Mouse (Mus musculus) MEL (cell line): ENCODE data around the gene Shisa8. TPM values are rescaled to one million over a fixed set of nuclear protein-coding genes. Genes with fewer than 3 reads are reported as not detected.
A peak's percentile ranks its signal among the peaks of the same experiment; 100 is the strongest.

Experiments used
- DNase-seq: peaks from one replicate; pipeline ENCODE4 v3.0.0; 2011; ENCODE audit warnings: low read depth, low spot score
- H3K27ac ChIP-seq: 2 replicates; pipeline ENCODE4 v1.5.1; 2012; ENCODE audit warnings: low read depth, mild to moderate bottlenecking, control low read depth, low read length, moderate library complexity; ENCODE audit not compliant: control insufficient read depth
- H3K27me3 ChIP-seq, 2 experiments: fragments of 150-350 bp in 1 of 2; sonication (generic) in 1 of 2; 2 replicates each; pipeline ENCODE4 v1.6.1; 2012; ENCODE audit warnings: low read length in 2 of 2, mild to moderate bottlenecking in 2 of 2, improper control_type of control experiment in 1 of 2, moderate library complexity in 1 of 2; ENCODE audit not compliant: insufficient read depth in 2 of 2, control insufficient read depth in 1 of 2
- H3K36me3 ChIP-seq, 2 experiments: 2 replicates each; pipeline ENCODE4 v1.6.1; 2012 to 2014; ENCODE audit warnings: low read length in 2 of 2, improper control_type of control experiment in 1 of 2, inconsistent platforms in 1 of 2, mild to moderate bottlenecking in 1 of 2; ENCODE audit not compliant: insufficient read depth in 2 of 2, control insufficient read depth in 1 of 2
- H3K4me1 ChIP-seq, 2 experiments: fragments of 150-350 bp in 1 of 2; sonication (generic) in 1 of 2; 2 replicates each; pipeline ENCODE4 v1.6.1; 2012; ENCODE audit warnings: low read length in 2 of 2, improper control_type of control experiment in 1 of 2, mild to moderate bottlenecking in 1 of 2; ENCODE audit not compliant: insufficient read depth in 2 of 2, control insufficient read depth in 1 of 2
- H3K4me3 ChIP-seq, 2 experiments: fragments of 150-350 bp in 1 of 2; sonication (generic) in 1 of 2; 2 replicates each; pipeline ENCODE4 v1.5.1; 2012; ENCODE audit warnings: low read depth in 2 of 2, low read length in 2 of 2, mild to moderate bottlenecking in 2 of 2, moderate library complexity in 2 of 2, control low read depth in 1 of 2, improper control_type of control experiment in 1 of 2; ENCODE audit not compliant: control insufficient read depth in 1 of 2, insufficient read depth in 1 of 2
- H3K79me2 ChIP-seq: 2 replicates; pipeline ENCODE4 v1.6.1; 2012; ENCODE audit warnings: mild to moderate bottlenecking, low read length, moderate library complexity; ENCODE audit not compliant: control insufficient read depth, poor library complexity, insufficient read depth
- H3K9ac ChIP-seq: 2 replicates; pipeline ENCODE4 v1.6.1; 2012; ENCODE audit warnings: low read depth, mild to moderate bottlenecking, control low read depth, low read length, moderate library complexity; ENCODE audit not compliant: control insufficient read depth, poor library complexity, severe bottlenecking
- H3K9me3 ChIP-seq: fragments of 150-350 bp; sonication (generic); replicated peaks from 2 replicates; pipeline ENCODE4 v1.6.1; 2012; ENCODE audit warnings: mild to moderate bottlenecking, low read length, improper control_type of control experiment, moderate library complexity; ENCODE audit not compliant: insufficient read depth
- CHD1 ChIP-seq: IDR thresholded peaks from 2 replicates; pipeline ENCODE4 v1.6.1; 2012; ENCODE audit warnings: low read depth, mild to moderate bottlenecking, inconsistent platforms, low read length, improper control_type of control experiment
- CHD2 ChIP-seq: IDR thresholded peaks from 2 replicates; pipeline ENCODE4 v1.6.1; 2011; ENCODE audit warnings: low read length, improper control_type of control experiment
- CTCF ChIP-seq, 3 experiments: IDR thresholded peaks in 2 of 3; conservative IDR thresholded peaks in 1 of 3; 2 replicates each; pipeline ENCODE4 v1.5.1; 2011 to 2012; ENCODE audit warnings: low read length in 3 of 3, low read depth in 2 of 3, mild to moderate bottlenecking in 2 of 3, improper control_type of control experiment in 1 of 3, inconsistent platforms in 1 of 3, mixed read lengths in 1 of 3, moderate library complexity in 1 of 3; ENCODE audit not compliant: control insufficient read depth in 1 of 3, insufficient read depth in 1 of 3, poor library complexity in 1 of 3, severe bottlenecking in 1 of 3
- E2F4 ChIP-seq: IDR thresholded peaks from 2 replicates; pipeline ENCODE4 v1.6.1; 2011; ENCODE audit warnings: low read depth, low read length, improper control_type of control experiment, borderline replicate concordance
- JUND ChIP-seq: IDR thresholded peaks from 2 replicates; pipeline ENCODE4 v1.6.1; 2011; ENCODE audit warnings: low read depth, mild to moderate bottlenecking, improper control_type of control experiment, low read length
- MEF2A ChIP-seq: IDR thresholded peaks from 2 replicates; pipeline ENCODE4 v1.6.1; 2014; ENCODE audit warnings: low read depth, mild to moderate bottlenecking, inconsistent platforms, low read length, improper control_type of control experiment; ENCODE audit not compliant: poor library complexity, insufficient replicate concordance, severe bottlenecking; ENCODE audit errors: extremely low read depth
- MXI1 ChIP-seq: IDR thresholded peaks from 2 replicates; pipeline ENCODE4 v1.6.1; 2011; ENCODE audit warnings: mild to moderate bottlenecking, low read depth, low read length, improper control_type of control experiment
- MYC ChIP-seq: IDR thresholded peaks from 2 replicates; pipeline ENCODE4 v1.6.1; 2011; ENCODE audit warnings: low read depth, mild to moderate bottlenecking, low read length, improper control_type of control experiment, moderate library complexity
- NRF1 ChIP-seq: IDR thresholded peaks from 2 replicates; pipeline ENCODE4 v1.6.1; 2014; ENCODE audit warnings: low read depth, mild to moderate bottlenecking, inconsistent platforms, low read length, improper control_type of control experiment, moderate library complexity; ENCODE audit not compliant: poor library complexity, insufficient read depth, severe bottlenecking
- POLR2A ChIP-seq, 2 experiments: IDR thresholded peaks; 2 replicates each; pipeline ENCODE4 v1.6.1; 2011 to 2012; ENCODE audit warnings: low read length in 2 of 2, mild to moderate bottlenecking in 2 of 2, control low read depth in 1 of 2, improper control_type of control experiment in 1 of 2, low read depth in 1 of 2, moderate library complexity in 1 of 2; ENCODE audit not compliant: control insufficient read depth in 1 of 2, insufficient read depth in 1 of 2, poor library complexity in 1 of 2
- RCOR1 ChIP-seq: IDR thresholded peaks from 2 replicates; pipeline ENCODE4 v1.6.1; 2012; ENCODE audit warnings: low read depth, mild to moderate bottlenecking, inconsistent platforms, low read length, improper control_type of control experiment
- TAL1 ChIP-seq: IDR thresholded peaks from 2 replicates; pipeline ENCODE4 v1.6.1; 2012; ENCODE audit warnings: mild to moderate bottlenecking, inconsistent platforms, low read length, moderate library complexity, mixed read lengths
- TBP ChIP-seq: IDR thresholded peaks from 2 replicates; pipeline ENCODE4 v1.8.0; 2011; ENCODE audit warnings: low read depth, low read length, improper control_type of control experiment
- TCF12 ChIP-seq: IDR thresholded peaks from 2 replicates; pipeline ENCODE4 v1.6.1; 2014; ENCODE audit warnings: low read depth, mild to moderate bottlenecking, inconsistent platforms, low read length, improper control_type of control experiment, moderate library complexity
- UBTF ChIP-seq: IDR thresholded peaks from 2 replicates; pipeline ENCODE4 v1.6.1; 2012; ENCODE audit warnings: low read depth, mild to moderate bottlenecking, inconsistent platforms, low read length, improper control_type of control experiment, moderate library complexity, borderline replicate concordance; ENCODE audit not compliant: insufficient read depth
- ZKSCAN1 ChIP-seq: IDR thresholded peaks from 2 replicates; pipeline ENCODE4 v1.6.1; 2012; ENCODE audit warnings: low read depth, mild to moderate bottlenecking, inconsistent platforms, low read length, improper control_type of control experiment, moderate library complexity
- polyA plus RNA-seq, 2 experiments: library from polyadenylated mRNA; stranded (reverse) in 1 of 2; unstranded in 1 of 2; fragments of >175 nt in 1 of 2; fragments of >200 nt in 1 of 2; gene quantifications; 2 replicates each; pipeline versions ENCODE4 v1.2.1 to v1.2.4; 2012; ENCODE audit warnings: low replicate concordance in 2 of 2, low read depth in 1 of 2; ENCODE audit not compliant: insufficient read length in 2 of 2, insufficient read depth in 1 of 2, missing spikeins in 1 of 2
- total RNA-seq: library from RNA; depleted of rRNA; stranded (reverse); fragments of 300-350 nt; gene quantifications from 2 replicates; pipeline ENCODE4 v1.2.3, GENCODE M21; 2012

Shisa8 gene
- total and polyA plus RNA-seq, 3 experiments: 0.10 TPM; not detected in 2

- H3K9ac ChIP-seq: no peak overlapping the region
- no peak for TF ChIP-seq E2F4
- TF ChIP-seq MEF2A: no peak
- peak in 2 of 3 experiments; percentile 28; a peak in 2 of 6 replicates for TF ChIP-seq CTCF (IDR thresholded peaks at IDR 0.05 in 2 of 3, conservative IDR thresholded peaks at IDR 0.05 in 1 of 3; ENCODE audit: control insufficient read depth in 1 of 3, insufficient read depth in 1 of 3, low read depth in 2 of 3, low read length in 3 of 3, poor library complexity in 1 of 3, severe bottlenecking in 1 of 3)
- DNase-seq: no peak
- no peaks in the 10 kb centered on the region for H3K9me3 ChIP-seq
- H3K4me3 ChIP-seq: no peak overlapping the region
- no peaks in the 10 kb centered on the region for H3K79me2 ChIP-seq
- H3K36me3 ChIP-seq: peaks cover 0 to 2% of the 10 kb centered on the region in 2 experiments; a peak in 3 of 4 replicates
- H3K27ac ChIP-seq: no peak overlapping the region
- H3K4me1 ChIP-seq: 0 out of 4 replicates have a peak, but pooled peaks cover 0 to 3% of the 10 kb centered on the region in 2 experiments
- no peaks in the 10 kb centered on the region for H3K27me3 ChIP-seq
Observed at GRCm38 (mm10) chr15:82187401-82187800, 25.2 kb downstream of the Shisa8 start.

DNA sequence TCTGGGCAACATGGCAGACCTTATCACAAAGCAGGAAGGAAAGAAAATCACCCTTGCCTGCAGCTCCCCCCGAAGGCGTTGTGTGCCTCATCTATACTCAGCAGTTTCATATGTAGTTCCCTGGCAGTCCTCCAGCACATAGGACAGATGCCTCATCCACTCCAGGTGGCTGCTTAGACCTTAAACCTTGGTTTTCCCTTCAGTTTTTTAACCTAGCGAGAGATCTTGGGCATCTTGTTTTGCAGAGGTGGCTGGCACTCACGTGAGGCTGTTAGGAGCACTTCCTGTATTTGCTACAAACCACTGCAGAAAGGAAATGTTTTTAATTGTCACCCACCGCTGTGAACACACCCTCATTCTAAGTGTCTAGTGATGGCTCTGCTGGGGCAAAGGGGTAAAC lies 25.7 kb downstream of the Shisa8 start:
- H3K4me1 ChIP-seq: 0 out of 4 replicates have a peak, but pooled peaks cover 0 to 3% of the 10 kb centered on the region in 2 experiments
- TF ChIP-seq NRF1 (no peak), JUND (no peak), RCOR1 (no peak), TAL1 (no peak), ZKSCAN1 (no peak), UBTF (no peak)
- no peak overlapping the region for H3K4me3 ChIP-seq
- no peak overlapping the region for H3K27ac ChIP-seq
- peaks cover 0 to 3% of the 10 kb centered on the region in 2 experiments; a peak in 3 of 4 replicates for H3K36me3 ChIP-seq
- H3K9me3 ChIP-seq: no peaks in the 10 kb centered on the region
- no peaks in the 10 kb centered on the region for H3K79me2 ChIP-seq
- DNase-seq: peak; percentile 46
- H3K27me3 ChIP-seq: no peaks in the 10 kb centered on the region
- H3K9ac ChIP-seq: no peak overlapping the region

- peaks cover 0 to 7% of the 10 kb centered on the region in 2 experiments; a peak in 3 of 4 replicates for H3K36me3 ChIP-seq
- no peaks in the 10 kb centered on the region for H3K27me3 ChIP-seq
- H3K79me2 ChIP-seq: no peaks in the 10 kb centered on the region
- H3K9me3 ChIP-seq: no peaks in the 10 kb centered on the region
- no peak overlapping the region for H3K9ac ChIP-seq
- H3K27ac ChIP-seq: no peak overlapping the region
- TF ChIP-seq CHD1 (no peak), TBP (no peak), MXI1 (no peak), CHD2 (no peak), POLR2A (IDR thresholded peaks at IDR 0.05; ENCODE audit: control insufficient read depth in 1 of 2, insufficient read depth in 1 of 2, low read depth in 1 of 2, low read length in 2 of 2, poor library complexity in 1 of 2) (no peak), TCF12 (no peak), MYC (no peak)
- no peak overlapping the region for H3K4me3 ChIP-seq
- DNase-seq: no peak
- 0 out of 4 replicates have a peak, but pooled peaks cover 0 to 3% of the 10 kb centered on the region in 2 experiments for H3K4me1 ChIP-seq
Observed at GRCm38 (mm10) chr15:82186131-82186530, 26.5 kb downstream of the Shisa8 start.
